Mouse (Mus musculus): ENCODE results near the gene Wdr1.

DNA sequence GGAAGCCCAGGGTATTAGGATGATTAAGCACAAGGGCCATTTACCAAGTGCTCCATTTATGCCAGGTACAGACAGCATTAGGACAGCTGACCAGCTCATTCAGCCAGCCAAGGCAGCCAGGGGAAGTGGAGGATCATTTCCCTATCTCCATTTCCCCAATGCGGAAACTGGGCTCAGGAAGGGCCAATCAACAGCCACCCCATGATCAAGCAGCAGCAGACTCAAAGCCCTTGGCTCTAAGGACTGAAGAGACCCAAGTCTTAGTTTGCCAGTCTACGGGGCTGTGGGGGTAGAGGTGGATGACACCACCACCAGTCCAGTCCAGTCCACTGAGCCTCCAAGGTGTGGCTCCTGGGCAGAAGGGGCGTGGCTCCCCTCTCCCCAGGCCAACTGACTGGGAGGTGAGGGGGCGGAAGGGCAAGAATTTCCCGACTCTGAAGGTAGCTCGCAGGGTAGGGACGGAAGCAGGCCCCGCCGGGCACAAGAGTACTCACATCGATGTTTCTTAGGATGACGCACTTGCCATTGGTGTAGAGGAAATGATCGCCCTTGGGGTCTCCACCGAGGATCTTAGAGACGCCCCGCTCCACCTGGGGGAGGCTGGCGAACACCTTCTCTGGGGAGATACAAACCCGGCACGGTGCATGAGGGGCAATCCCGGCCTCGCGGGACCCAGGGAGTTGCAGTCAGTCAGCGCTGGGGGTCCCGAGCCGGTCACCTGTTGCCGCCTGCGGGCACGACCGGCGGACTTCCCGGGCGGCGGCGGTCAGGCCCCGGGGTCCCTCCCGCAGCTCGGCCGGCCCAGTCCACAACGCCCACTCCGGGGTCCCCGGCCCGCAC is 2.2 kb downstream of the Wdr1 start:
- TF ChIP-seq GATA1 (IDR thresholded peaks at IDR 0.05; ENCODE audit: borderline replicate concordance, low read length) (no peak), FLI1 (IDR thresholded peaks at IDR 0.05; ENCODE audit: low read length) (no peak)
